Mouse (Mus musculus): ENCODE data around the gene Lamb2. TPM values are rescaled to one million over a fixed set of nuclear protein-coding genes. Genes with fewer than 3 reads are reported as not detected.

Lamb2 gene
- 86.0 and 95.5 TPM in 2 replicates for polyA plus RNA-seq (2015; fragmentation: Nextera tagmentation; extraction: Ambion mirVana)

GRCm38 (mm10) chr9:108479721-108480351 is at the start of gene Lamb2:
TSS of gene Lamb2 (plus strand) at chr9:108479736.
- Histone ChIP-seq H3K4me3 (ENCODE audit: low read length) (peak within 1 kb of the TSS; percentile 73), H3K4me1 (replicated peaks; ENCODE audit: control insufficient read depth, insufficient read depth, low read length) (peaks cover 18% of the 10 kb centered on the region), H3K36me3 (ENCODE audit: control insufficient read depth, insufficient read depth, low read length) (peaks cover 29% of the 10 kb centered on the region), H3K4me2 (ENCODE audit: low read depth, low read length) (peak within 1 kb of the TSS; percentile 91), H3K27me3 (ENCODE audit: control insufficient read depth, insufficient read depth, low read depth, low read length) (no peaks in the 10 kb centered on the region), H3K9ac (ENCODE audit: low read length) (peak within 1 kb of the TSS; percentile 85), H3K27ac (ENCODE audit: low read length) (peak within 1 kb of the TSS; percentile 94), H3K9me3 (ENCODE audit: control insufficient read depth, low read length) (no peaks in the 10 kb centered on the region)
- ATAC-seq (ENCODE audit: low read depth) = peak; percentile 75
- WGBS = 3% methylated on average over 10 of the region's 10 CpGs

GRCm38 (mm10) chr9:108431431-108432067 is 48.0 kb upstream of the Lamb2 start:
- peak overlapping the region; percentile 52 for H3K4me2 ChIP-seq (ENCODE audit: low read depth, low read length)
- 33% methylated on average over 32 of the region's 32 CpGs for WGBS
- peak overlapping the region; percentile 45 for H3K4me3 ChIP-seq (ENCODE audit: low read length)
- H3K4me1 ChIP-seq (replicated peaks; ENCODE audit: control insufficient read depth, insufficient read depth, low read length) = no peaks in the 10 kb centered on the region
- no peak overlapping the region for H3K27ac ChIP-seq (ENCODE audit: low read length)
- no peaks in the 10 kb centered on the region for H3K36me3 ChIP-seq (ENCODE audit: control insufficient read depth, insufficient read depth, low read length)
- H3K27me3 ChIP-seq (ENCODE audit: control insufficient read depth, insufficient read depth, low read depth, low read length) = no peaks in the 10 kb centered on the region
- no peaks in the 10 kb centered on the region for H3K9me3 ChIP-seq (ENCODE audit: control insufficient read depth, low read length)
- peak overlapping the region; percentile 57 for H3K9ac ChIP-seq (ENCODE audit: low read length)
- peak; percentile 88 for ATAC-seq (ENCODE audit: low read depth)

GRCm38 (mm10) chr9:108436182-108436581 is 43.4 kb upstream of the Lamb2 start, which contains the start of gene BC048562:
TSS of gene BC048562 (plus strand) at chr9:108436482.
- peaks cover 10% of the 10 kb centered on the region for H3K4me1 ChIP-seq (replicated peaks; ENCODE audit: control insufficient read depth, insufficient read depth, low read length)
- H3K27ac ChIP-seq (ENCODE audit: low read length) = no peak within 1 kb of the TSS
- H3K9ac ChIP-seq (ENCODE audit: low read length) = no peak within 1 kb of the TSS
- no peaks in the 10 kb centered on the region for H3K36me3 ChIP-seq (ENCODE audit: control insufficient read depth, insufficient read depth, low read length)
- no peaks in the 10 kb centered on the region for H3K9me3 ChIP-seq (ENCODE audit: control insufficient read depth, low read length)
- ATAC-seq (ENCODE audit: low read depth) = no peak
- 71% methylated on average over 3 of the region's 3 CpGs for WGBS
- H3K4me2 ChIP-seq (ENCODE audit: low read depth, low read length) = no peak within 1 kb of the TSS
- no peak within 1 kb of the TSS for H3K4me3 ChIP-seq (ENCODE audit: low read length)
- H3K27me3 ChIP-seq (ENCODE audit: control insufficient read depth, insufficient read depth, low read depth, low read length) = no peaks in the 10 kb centered on the region

- no peak overlapping the region for H3K4me2 ChIP-seq (ENCODE audit: low read depth, low read length)
- 84% methylated on average over 6 of the region's 6 CpGs for WGBS
These were observed 40.4 kb upstream of the Lamb2 start for GRCm38 (mm10) chr9:108439176-108439575.

GRCm38 (mm10) chr9:108440485-108440884 is 39.1 kb upstream of the Lamb2 start:
- H3K4me3 ChIP-seq (ENCODE audit: low read length) = no peak overlapping the region
- no peak for ATAC-seq (ENCODE audit: low read depth)
- no peaks in the 10 kb centered on the region for H3K36me3 ChIP-seq (ENCODE audit: control insufficient read depth, insufficient read depth, low read length)
- no peaks in the 10 kb centered on the region for H3K9me3 ChIP-seq (ENCODE audit: control insufficient read depth, low read length)
- H3K9ac ChIP-seq (ENCODE audit: low read length) = no peak overlapping the region
- H3K4me1 ChIP-seq (replicated peaks; ENCODE audit: control insufficient read depth, insufficient read depth, low read length) = peaks cover 16% of the 10 kb centered on the region
- H3K4me2 ChIP-seq (ENCODE audit: low read depth, low read length) = no peak overlapping the region
- WGBS = 60% methylated on average over 5 of the region's 5 CpGs
- H3K27me3 ChIP-seq (ENCODE audit: control insufficient read depth, insufficient read depth, low read depth, low read length) = no peaks in the 10 kb centered on the region
- H3K27ac ChIP-seq (ENCODE audit: low read length) = no peak overlapping the region

More at GRCm38 (mm10) chr9:108439176-108439575, 40.4 kb upstream of the Lamb2 start:
- H3K27me3 ChIP-seq (ENCODE audit: control insufficient read depth, insufficient read depth, low read depth, low read length) = no peaks in the 10 kb centered on the region
- no peak overlapping the region for H3K27ac ChIP-seq (ENCODE audit: low read length)
- no peak overlapping the region for H3K4me3 ChIP-seq (ENCODE audit: low read length)
- H3K36me3 ChIP-seq (ENCODE audit: control insufficient read depth, insufficient read depth, low read length) = no peaks in the 10 kb centered on the region
- no peak for ATAC-seq (ENCODE audit: low read depth)
- no peaks in the 10 kb centered on the region for H3K9me3 ChIP-seq (ENCODE audit: control insufficient read depth, low read length)
- H3K9ac ChIP-seq (ENCODE audit: low read length) = no peak overlapping the region
- H3K4me1 ChIP-seq (replicated peaks; ENCODE audit: control insufficient read depth, insufficient read depth, low read length) = peaks cover 14% of the 10 kb centered on the region

- H3K9ac ChIP-seq (ENCODE audit: low read length) = no peak overlapping the region
These were observed 38.2 kb upstream of the Lamb2 start for GRCm38 (mm10) chr9:108441236-108441919.

GRCm38 (mm10) chr9:108445125-108445524 is 34.4 kb upstream of the Lamb2 start:
- 61% methylated on average over 9 of the region's 9 CpGs for WGBS
- Histone ChIP-seq H3K27me3 (ENCODE audit: control insufficient read depth, insufficient read depth, low read depth, low read length) (no peaks in the 10 kb centered on the region), H3K4me1 (replicated peaks; ENCODE audit: control insufficient read depth, insufficient read depth, low read length) (peaks cover 24% of the 10 kb centered on the region), H3K4me2 (ENCODE audit: low read depth, low read length) (no peak overlapping the region), H3K4me3 (ENCODE audit: low read length) (no peak overlapping the region), H3K36me3 (ENCODE audit: control insufficient read depth, insufficient read depth, low read length) (peaks cover 4% of the 10 kb centered on the region), H3K9ac (ENCODE audit: low read length) (no peak overlapping the region), H3K27ac (ENCODE audit: low read length) (no peak overlapping the region), H3K9me3 (ENCODE audit: control insufficient read depth, low read length) (no peaks in the 10 kb centered on the region)
- ATAC-seq (ENCODE audit: low read depth) = no peak

More at GRCm38 (mm10) chr9:108441236-108441919, 38.2 kb upstream of the Lamb2 start:
- 0 out of 2 replicates have a peak, but pooled peaks have one; percentile 18 for ATAC-seq (ENCODE audit: low read depth)
- H3K27me3 ChIP-seq (ENCODE audit: control insufficient read depth, insufficient read depth, low read depth, low read length) = no peaks in the 10 kb centered on the region
- no peak overlapping the region for H3K4me2 ChIP-seq (ENCODE audit: low read depth, low read length)
- peaks cover 16% of the 10 kb centered on the region for H3K4me1 ChIP-seq (replicated peaks; ENCODE audit: control insufficient read depth, insufficient read depth, low read length)
- H3K9me3 ChIP-seq (ENCODE audit: control insufficient read depth, low read length) = no peaks in the 10 kb centered on the region
- peak overlapping the region; percentile 32; the same call in 1 of the 2 replicates for H3K27ac ChIP-seq (ENCODE audit: low read length)
- WGBS = 76% methylated on average over 11 of the region's 11 CpGs
- no peak overlapping the region for H3K4me3 ChIP-seq (ENCODE audit: low read length)
- no peaks in the 10 kb centered on the region for H3K36me3 ChIP-seq (ENCODE audit: control insufficient read depth, insufficient read depth, low read length)

GRCm38 (mm10) chr9:108449860-108450259 is 29.7 kb upstream of the Lamb2 start:
- Histone ChIP-seq H3K4me1 (replicated peaks; ENCODE audit: control insufficient read depth, insufficient read depth, low read length) (peaks cover 30% of the 10 kb centered on the region), H3K9me3 (ENCODE audit: control insufficient read depth, low read length) (no peaks in the 10 kb centered on the region), H3K27me3 (ENCODE audit: control insufficient read depth, insufficient read depth, low read depth, low read length) (no peaks in the 10 kb centered on the region), H3K9ac (ENCODE audit: low read length) (0 out of 2 replicates have a peak overlapping the region, but pooled peaks have one; percentile 29), H3K4me2 (ENCODE audit: low read depth, low read length) (peak overlapping the region; percentile 88; the same call in 1 of the 2 replicates), H3K36me3 (ENCODE audit: control insufficient read depth, insufficient read depth, low read length) (peaks cover 4% of the 10 kb centered on the region), H3K4me3 (ENCODE audit: low read length) (no peak overlapping the region), H3K27ac (ENCODE audit: low read length) (peak overlapping the region; percentile 65)
- no peak for ATAC-seq (ENCODE audit: low read depth)
- 41% methylated on average over 4 of the region's 4 CpGs for WGBS
